Mouse (Mus musculus): ENCODE results near the gene Hsd17b11.
"Not testable (repeated sequence)": the region's sequence is repeated elsewhere in the genome, so short reads cannot be mapped to it uniquely, and the experiment has no call there.

Hsd17b11 gene

DNA sequence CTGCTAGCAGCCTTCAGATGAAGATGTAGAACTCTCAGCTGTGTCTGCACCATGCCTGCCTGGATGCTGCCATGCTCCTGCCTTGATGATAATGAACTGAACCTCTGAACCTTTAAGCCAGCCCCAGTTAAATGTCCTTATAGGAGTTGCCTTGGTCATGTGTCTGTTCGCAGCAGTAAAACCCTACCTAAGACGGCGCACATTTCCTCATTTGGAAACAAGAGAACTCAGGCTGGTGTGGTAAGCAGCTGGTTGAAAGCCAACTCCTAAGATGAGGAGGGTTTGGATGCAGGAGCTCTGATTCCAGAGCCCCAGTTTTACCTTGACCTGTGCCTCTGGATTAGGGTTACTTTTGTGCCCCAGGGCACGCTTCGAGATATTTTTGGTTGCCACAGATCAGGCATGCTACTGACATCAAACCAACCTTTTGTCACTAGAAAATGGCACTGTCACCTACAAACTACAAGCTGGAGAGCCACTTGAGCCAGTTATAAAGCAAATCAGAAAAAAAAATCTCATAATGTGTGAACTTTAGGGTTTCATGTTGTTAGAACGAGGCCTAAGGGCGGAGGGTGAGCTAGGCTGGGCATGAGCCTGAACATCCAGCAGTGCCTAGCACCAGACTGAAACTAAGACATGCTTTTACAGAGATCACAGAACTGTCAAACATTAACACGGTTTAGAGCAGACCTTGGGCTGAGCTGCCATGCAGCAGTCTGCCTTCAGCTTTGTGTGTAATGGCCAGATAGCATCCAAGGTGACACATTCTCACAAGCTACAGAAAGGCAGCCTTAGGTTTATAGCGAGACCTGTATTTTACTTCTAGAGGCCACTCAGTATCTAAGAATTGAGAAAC lies 40.8 kb downstream of the Hsd17b11 start:
- no peak for DNase-seq (ENCODE audit: low spot score)

GRCm38 (mm10) chr5:103977907-103978570 lies 43.7 kb downstream of the Hsd17b11 start:
- DNase-seq (ENCODE audit: low spot score) = no peak

- no peak for DNase-seq (ENCODE audit: low spot score)
Observed at GRCm38 (mm10) chr5:103977297-103977696, 44.4 kb downstream of the Hsd17b11 start, which contains the start of gene Hsd17b13. Gene Hsd17b13, minus strand, starts transcription at chr5:103977410.

DNA sequence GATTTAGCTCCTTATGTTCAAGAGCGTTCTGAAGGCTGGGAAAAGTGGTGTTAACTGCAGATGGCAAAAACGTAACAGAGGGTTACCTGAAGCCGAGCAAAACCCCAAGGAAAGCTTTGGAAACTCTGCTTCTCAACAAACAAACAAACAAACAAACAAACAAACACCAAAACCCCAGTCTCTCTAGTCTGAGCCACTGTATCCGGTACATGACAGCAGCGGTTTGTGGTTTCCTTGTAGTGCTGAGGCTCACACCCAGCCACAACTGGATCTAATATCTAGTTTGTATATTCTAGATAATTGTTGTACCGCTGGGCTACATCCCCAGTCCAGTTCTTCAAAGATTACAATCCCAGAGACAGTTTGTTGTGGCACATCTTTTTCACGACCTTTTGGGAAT lies 46.0 kb downstream of the Hsd17b11 start:
- no peak for DNase-seq (ENCODE audit: low spot score)

DNA sequence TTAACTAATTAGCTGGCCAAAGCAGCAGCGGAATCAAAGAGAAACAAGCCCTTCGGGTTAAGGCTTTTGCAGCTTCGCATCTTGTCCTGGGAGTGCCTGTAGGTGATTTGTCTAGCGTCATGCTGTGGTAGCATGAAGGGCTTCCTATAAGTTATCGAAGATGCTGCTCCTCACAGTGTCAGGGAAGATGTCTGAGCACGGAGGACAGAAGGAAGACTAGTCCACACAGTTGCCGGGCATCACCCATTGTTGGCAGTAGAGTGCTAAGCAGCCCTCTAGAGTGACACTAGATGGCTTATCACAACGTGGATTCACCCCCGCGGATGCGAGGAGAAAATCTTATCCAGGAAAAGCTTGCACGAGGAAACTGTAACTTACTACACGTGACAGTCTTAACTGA lies 48.9 kb downstream of the Hsd17b11 start:
- no peak for DNase-seq (ENCODE audit: low spot score)

DNA sequence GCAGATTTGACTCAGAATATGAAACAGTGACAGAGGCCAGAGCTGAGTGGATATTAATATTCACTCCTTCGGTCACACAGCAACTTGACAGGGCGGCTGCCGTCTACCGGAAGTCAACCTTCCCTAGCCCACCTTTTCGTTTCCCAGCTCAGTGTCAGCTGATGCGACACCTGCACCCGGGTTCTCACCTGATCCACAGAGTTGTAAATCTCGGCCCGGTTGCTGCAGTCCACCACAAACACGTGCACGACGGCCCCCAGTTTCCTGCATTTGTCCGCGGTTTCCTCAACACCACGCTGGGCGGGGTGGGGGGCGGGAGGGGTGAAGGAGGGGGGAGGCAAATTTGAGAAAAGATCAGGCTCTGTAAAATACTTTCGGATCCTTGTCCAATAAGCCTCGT lies 49.3 kb downstream of the Hsd17b11 start:
- DNase-seq (ENCODE audit: low spot score) = no peak

DNA sequence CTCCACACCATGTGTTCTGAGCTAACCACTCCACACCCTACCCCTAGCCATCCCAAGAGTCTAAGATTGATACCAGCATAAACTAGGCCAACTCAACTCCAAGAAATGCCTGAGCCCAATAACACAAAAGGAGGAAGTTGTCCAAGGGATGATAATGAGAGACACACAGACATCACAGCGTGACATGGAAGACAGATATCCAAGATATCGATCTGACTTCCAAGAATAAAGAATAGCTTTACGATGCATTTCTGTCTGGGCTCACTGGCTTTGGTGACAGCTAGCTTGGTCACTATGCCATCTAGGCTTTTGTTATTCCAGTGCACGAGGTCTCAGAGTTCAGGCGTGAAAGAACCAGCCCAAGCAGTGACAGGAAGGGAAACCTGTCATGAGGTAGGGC lies 50.7 kb downstream of the Hsd17b11 start:
- DNase-seq (ENCODE audit: low spot score) = no peak

DNA sequence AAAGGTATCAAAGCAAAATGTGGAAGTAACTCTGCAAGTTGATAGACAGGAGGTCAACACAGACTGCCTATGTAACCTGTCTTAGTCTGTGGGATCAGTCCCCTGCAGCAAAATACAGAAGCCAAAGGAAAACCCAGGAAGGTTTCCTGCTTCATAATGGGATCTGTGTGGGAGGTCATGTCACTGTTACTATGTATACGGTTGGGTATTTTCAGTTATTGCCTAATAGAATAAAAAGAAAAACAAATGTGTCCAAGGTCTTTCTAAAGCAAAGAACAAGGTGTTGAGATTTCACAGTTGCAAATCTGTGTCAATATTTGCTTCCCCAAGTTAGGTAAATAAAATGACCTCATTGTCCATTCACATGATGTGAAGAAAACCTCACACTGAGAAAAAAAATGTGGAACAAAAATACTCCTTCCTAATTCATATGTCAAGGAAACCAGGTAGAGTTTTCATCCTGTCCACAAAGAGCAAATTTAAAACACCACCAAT lies 58.7 kb downstream of the Hsd17b11 start:
- DNase-seq (ENCODE audit: low spot score) = no peak

- DNase-seq (ENCODE audit: low spot score) = no peak
Observed at GRCm38 (mm10) chr5:103954638-103955037, 67.1 kb downstream of the Hsd17b11 start.

- DNase-seq (ENCODE audit: low spot score) = no peak
Observed at GRCm38 (mm10) chr5:103953135-103954083, 68.3 kb downstream of the Hsd17b11 start.

DNA sequence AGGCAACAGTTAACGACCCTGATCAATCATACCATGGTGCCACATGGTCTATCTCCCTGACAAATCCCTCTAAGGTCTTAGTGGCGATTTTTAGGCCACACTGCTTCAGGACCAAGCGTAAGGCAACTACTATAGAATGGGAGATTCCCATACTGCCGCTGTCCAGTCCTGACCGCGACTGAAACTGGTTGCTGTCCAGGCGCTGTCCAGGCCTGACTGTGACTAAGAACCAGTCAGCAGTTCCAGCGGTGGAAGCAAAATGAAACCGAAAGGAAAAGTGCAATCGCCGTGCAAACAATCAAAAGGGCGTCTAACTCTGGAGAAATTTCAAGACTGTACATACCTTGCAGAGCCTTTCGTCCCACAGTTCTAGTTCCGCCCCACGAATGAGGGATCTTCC lies 71.6 kb downstream of the Hsd17b11 start:
- DNase-seq (ENCODE audit: low spot score) = not testable (repeated sequence)

GRCm38 (mm10) chr5:103943183-103943582 lies 78.5 kb downstream of the Hsd17b11 start:
- no peak for DNase-seq (ENCODE audit: low spot score)

DNA sequence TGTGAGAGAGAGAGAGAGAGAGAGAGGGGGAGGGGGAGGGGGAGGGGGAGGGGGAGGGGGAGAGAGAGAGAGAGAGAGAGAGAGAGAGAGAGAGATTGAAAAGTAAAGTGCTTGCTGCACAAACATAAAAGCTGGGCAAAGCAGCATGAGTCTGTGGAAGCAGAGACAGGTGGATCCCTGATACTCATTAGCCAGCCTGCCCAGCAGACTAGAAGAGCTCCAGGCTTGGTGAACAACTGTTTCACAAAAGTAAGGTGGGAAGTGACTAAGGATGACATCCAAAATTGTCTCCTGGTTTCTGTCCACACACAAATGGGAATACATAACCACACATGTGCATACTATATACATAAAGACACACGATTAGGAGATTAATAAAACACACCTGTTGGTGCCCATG lies 81.9 kb downstream of the Hsd17b11 start:
- DNase-seq (ENCODE audit: low spot score) = no peak

All from testis, postnatal 14 days (tissue).